Mouse (Mus musculus) hindbrain, embryonic 11.5 days (tissue): ENCODE measurements around the gene Ppp1ca. TPM values are rescaled to one million over a fixed set of nuclear protein-coding genes. Genes with fewer than 3 reads are reported as not detected.

Source experiments
- ATAC-seq: fragments of 200-750 bp; cut with Nextera tagmentation; 2 replicates; pipeline ENCODE4 v1.8.0; 2017; ENCODE audit warnings: mild to moderate bottlenecking, moderate TSS enrichment, moderate library complexity; ENCODE audit not compliant: low FRiP score
- DNase-seq: peaks from one replicate; pipeline ENCODE4 v3.0.0-alpha.2; 2015; ENCODE audit warnings: low spot score
- H3K27ac ChIP-seq: fragments of 300-500 bp; sonication (generic); 2 replicates; pipeline ENCODE4 v1.5.1; 2014; ENCODE audit warnings: mild to moderate bottlenecking, low read depth, low read length
- H3K27me3 ChIP-seq: fragments of 300-500 bp; sonication (generic); 2 replicates; pipeline ENCODE4 v1.6.1; 2014; ENCODE audit warnings: mild to moderate bottlenecking, low read length, moderate library complexity, mixed read lengths; ENCODE audit not compliant: control insufficient read depth, insufficient read depth
- H3K36me3 ChIP-seq: fragments of 300-500 bp; sonication (generic); 2 replicates; pipeline ENCODE4 v1.6.1; 2014; ENCODE audit warnings: mild to moderate bottlenecking, low read length, moderate library complexity, mixed read lengths; ENCODE audit not compliant: control insufficient read depth, insufficient read depth
- H3K4me1 ChIP-seq: fragments of 300-500 bp; sonication (generic); replicated peaks from 2 replicates; pipeline ENCODE4 v1.6.1; 2014; ENCODE audit warnings: low read length, mixed read lengths; ENCODE audit not compliant: control insufficient read depth, insufficient read depth
- H3K4me2 ChIP-seq: fragments of 300-500 bp; sonication (generic); replicated peaks from 2 replicates; pipeline ENCODE4 v1.6.1; 2014; ENCODE audit warnings: mild to moderate bottlenecking, low read depth, low read length
- H3K4me3 ChIP-seq: fragments of 300-500 bp; sonication (generic); 2 replicates; pipeline ENCODE4 v1.5.1; 2014; ENCODE audit warnings: low read depth, low read length
- H3K9ac ChIP-seq: fragments of 300-500 bp; sonication (generic); 2 replicates; pipeline ENCODE4 v1.6.1; 2014; ENCODE audit warnings: low read depth, low read length
- H3K9me3 ChIP-seq: fragments of 300-500 bp; sonication (generic); 2 replicates; pipeline ENCODE4 v1.6.1; 2016; ENCODE audit warnings: low read length; ENCODE audit not compliant: control insufficient read depth
- WGBS: fragments of 180-500 bp; shearing (Covaris S2); extraction: QIAGEN DNeasy Blood & Tissue Kit; methylation state at CpG from one replicate; pipeline ENCODE4 v1.1.7; 2014; 5-methylcytosine and 5-hydroxymethylcytosine counted together
- polyA plus RNA-seq: library from polyadenylated mRNA; unstranded; fragments of >200 nt; fragmentation: Nextera tagmentation; extraction: Ambion mirVana; gene quantifications from 2 replicates; pipeline ENCODE4 v1.2.1, GENCODE M21; 2014

Gene Ppp1ca
- polyA plus RNA-seq, 1 experiment from 2014 or later: 868 TPM

GRCm38 (mm10) chr19:4147782-4148490 is 43.9 kb upstream of the Ppp1ca start:
- Histone ChIP-seq H3K9me3 (no peaks in the 10 kb centered on the region), H3K9ac (peak overlapping the region; percentile 66; the same call in 1 of the 2 replicates), H3K36me3 (0 out of 2 replicates have a peak, but pooled peaks cover 2% of the 10 kb centered on the region), H3K27ac (no peak overlapping the region), H3K4me2 (peak overlapping the region; percentile 84), H3K4me3 (peak overlapping the region; percentile 63), H3K27me3 (no peaks in the 10 kb centered on the region), H3K4me1 (peaks cover 8% of the 10 kb centered on the region)
- WGBS: 33% methylated on average over 9 of the region's 9 CpGs
- ATAC-seq (peak; percentile 34), DNase-seq (no peak)

- Histone ChIP-seq H3K27ac (no peak within 1 kb of the TSS), H3K9ac (peak within 1 kb of the TSS; percentile 66), H3K4me3 (peak within 1 kb of the TSS; percentile 63), H3K4me1 (peaks cover 8% of the 10 kb centered on the region), H3K9me3 (no peaks in the 10 kb centered on the region), H3K4me2 (peak within 1 kb of the TSS; percentile 84), H3K36me3 (0 out of 2 replicates have a peak, but pooled peaks cover 2% of the 10 kb centered on the region), H3K27me3 (no peaks in the 10 kb centered on the region)
- 0% methylated on average over 29 of the region's 33 CpGs for WGBS
- DNase-seq: peak; percentile 96
- ATAC-seq: peak; percentile 94
These were observed 43.4 kb upstream of the Ppp1ca start, which contains the start of gene Coro1b for GRCm38 (mm10) chr19:4148491-4148806. Gene Coro1b (plus strand): TSS chr19:4148619.

GRCm38 (mm10) chr19:4148819-4149218 is 43.0 kb upstream of the Ppp1ca start:
- Histone ChIP-seq H3K9ac (peak overlapping the region; percentile 66), H3K4me2 (peak overlapping the region; percentile 84), H3K36me3 (0 out of 2 replicates have a peak, but pooled peaks cover 2% of the 10 kb centered on the region), H3K4me3 (peak overlapping the region; percentile 63), H3K27me3 (no peaks in the 10 kb centered on the region), H3K4me1 (peaks cover 8% of the 10 kb centered on the region), H3K27ac (no peak overlapping the region), H3K9me3 (no peaks in the 10 kb centered on the region)
- ATAC-seq (no peak; the same call in 1 of the 2 replicates), DNase-seq (no peak)
- WGBS: 5% methylated on average over 7 of the region's 8 CpGs

DNA sequence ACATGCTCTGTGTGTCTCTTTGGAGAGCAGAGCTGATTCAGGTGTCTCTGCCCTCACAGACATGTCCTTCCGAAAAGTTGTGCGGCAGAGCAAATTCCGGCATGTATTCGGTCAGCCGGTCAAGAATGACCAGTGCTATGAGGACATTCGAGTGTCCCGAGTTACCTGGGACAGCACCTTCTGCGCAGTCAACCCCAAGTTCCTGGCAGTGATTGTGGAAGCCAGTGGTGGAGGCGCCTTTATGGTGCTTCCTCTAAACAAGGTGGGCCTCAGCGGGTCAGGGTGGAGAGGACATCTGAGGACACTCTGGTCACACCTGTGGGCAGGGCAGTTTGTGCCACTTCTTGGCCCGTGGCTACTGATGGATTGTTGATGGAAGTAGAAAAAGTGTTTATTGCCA is 42.6 kb upstream of the Ppp1ca start:
- no peak for ATAC-seq
- no peak for DNase-seq
- Histone ChIP-seq H3K4me2 (peak overlapping the region; percentile 84), H3K36me3 (0 out of 2 replicates have a peak, but pooled peaks cover 2% of the 10 kb centered on the region), H3K27me3 (no peaks in the 10 kb centered on the region), H3K27ac (no peak overlapping the region), H3K9ac (peak overlapping the region; percentile 66), H3K9me3 (no peaks in the 10 kb centered on the region), H3K4me1 (peaks cover 8% of the 10 kb centered on the region), H3K4me3 (peak overlapping the region; percentile 63)
- 92% methylated on average over 11 of the region's 11 CpGs for WGBS

DNA sequence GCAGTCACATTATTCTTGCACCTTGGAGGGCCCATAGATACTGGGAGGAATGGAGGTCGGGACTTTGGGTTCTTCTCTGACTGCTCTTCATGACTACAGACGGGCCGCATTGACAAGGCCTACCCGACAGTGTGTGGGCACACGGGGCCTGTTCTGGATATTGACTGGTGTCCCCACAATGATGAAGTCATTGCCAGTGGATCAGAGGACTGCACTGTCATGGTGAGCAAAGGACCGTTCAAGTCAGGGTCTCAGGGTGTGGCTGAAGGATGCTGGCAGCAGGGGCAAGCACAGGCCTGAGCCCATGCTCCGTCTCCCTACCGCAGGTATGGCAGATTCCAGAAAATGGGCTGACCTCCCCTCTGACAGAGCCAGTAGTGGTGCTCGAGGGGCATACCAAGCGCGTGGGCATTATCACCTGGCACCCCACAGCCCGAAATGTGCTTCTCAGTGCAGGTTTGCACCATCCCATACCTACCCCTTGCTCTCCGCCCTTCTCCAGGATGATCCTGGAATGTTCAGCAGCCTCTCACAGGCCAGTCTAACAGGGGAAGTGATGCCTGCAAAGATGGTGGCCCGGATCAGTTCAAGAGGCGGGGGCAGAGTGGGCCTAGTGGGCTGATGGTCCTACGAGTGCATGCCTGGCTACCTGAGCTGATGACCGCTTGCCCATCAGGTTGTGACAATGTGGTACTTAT is 42.0 kb upstream of the Ppp1ca start:
- H3K9ac ChIP-seq: no peak overlapping the region

DNA sequence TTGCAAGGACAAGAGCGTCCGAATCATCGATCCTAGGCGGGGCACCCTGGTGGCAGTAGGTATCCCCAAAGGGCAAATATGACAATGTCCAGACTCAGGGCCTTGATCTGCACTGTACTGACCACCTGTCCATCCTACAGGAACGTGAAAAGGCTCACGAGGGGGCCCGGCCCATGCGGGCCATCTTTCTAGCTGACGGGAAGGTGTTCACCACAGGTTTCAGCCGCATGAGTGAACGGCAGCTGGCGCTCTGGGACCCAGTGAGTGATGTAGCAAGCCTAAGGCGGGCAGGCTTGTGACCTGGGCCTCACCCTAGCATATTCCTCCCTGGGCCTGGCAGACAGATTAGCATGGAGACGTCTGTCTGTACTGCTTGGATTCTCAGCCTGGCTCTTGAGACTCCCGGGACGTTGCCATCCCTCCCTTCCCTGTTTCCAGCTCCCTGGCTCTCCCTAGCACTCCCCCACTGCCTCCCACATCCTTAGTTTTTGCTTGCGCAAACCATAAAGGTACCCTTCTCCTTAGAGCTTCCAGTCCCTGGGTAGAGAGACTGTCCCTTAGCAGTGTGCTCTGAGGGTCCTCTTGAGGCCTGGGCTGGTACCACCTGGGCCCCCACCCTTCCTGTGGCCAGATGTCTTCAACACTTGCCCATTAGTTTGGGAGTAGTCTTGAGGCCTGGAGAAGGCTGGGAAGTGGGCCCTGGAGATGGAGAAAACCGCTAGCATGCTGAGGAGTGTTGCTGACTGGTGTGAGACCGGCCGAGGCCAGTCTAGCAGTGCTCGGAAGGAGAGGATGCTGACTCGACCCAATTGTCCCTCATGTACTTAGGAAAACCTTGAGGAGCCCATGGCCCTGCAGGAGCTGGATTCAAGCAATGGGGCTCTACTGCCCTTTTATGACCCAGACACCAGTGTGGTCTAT is 41.0 kb upstream of the Ppp1ca start:
- Histone ChIP-seq H3K9me3 (no peaks in the 10 kb centered on the region), H3K36me3 (0 out of 2 replicates have a peak, but pooled peaks cover 2% of the 10 kb centered on the region), H3K27me3 (no peaks in the 10 kb centered on the region), H3K4me3 (no peak overlapping the region), H3K9ac (no peak overlapping the region), H3K4me2 (no peak overlapping the region), H3K27ac (no peak overlapping the region), H3K4me1 (peaks cover 8% of the 10 kb centered on the region)
- ATAC-seq (no peak), DNase-seq (no peak)
- 93% methylated on average over 22 of the region's 22 CpGs for WGBS

More for the DNA sequence above, 42.0 kb upstream of the Ppp1ca start:
- H3K4me3 ChIP-seq: no peak overlapping the region
- no peak overlapping the region for H3K27ac ChIP-seq
- ATAC-seq (no peak), DNase-seq (no peak)
- no peak overlapping the region for H3K4me2 ChIP-seq
- H3K27me3 ChIP-seq: no peaks in the 10 kb centered on the region
- peaks cover 8% of the 10 kb centered on the region for H3K4me1 ChIP-seq
- no peaks in the 10 kb centered on the region for H3K9me3 ChIP-seq
- H3K36me3 ChIP-seq: 0 out of 2 replicates have a peak, but pooled peaks cover 2% of the 10 kb centered on the region
- 95% methylated on average over 17 of the region's 17 CpGs for WGBS

DNA sequence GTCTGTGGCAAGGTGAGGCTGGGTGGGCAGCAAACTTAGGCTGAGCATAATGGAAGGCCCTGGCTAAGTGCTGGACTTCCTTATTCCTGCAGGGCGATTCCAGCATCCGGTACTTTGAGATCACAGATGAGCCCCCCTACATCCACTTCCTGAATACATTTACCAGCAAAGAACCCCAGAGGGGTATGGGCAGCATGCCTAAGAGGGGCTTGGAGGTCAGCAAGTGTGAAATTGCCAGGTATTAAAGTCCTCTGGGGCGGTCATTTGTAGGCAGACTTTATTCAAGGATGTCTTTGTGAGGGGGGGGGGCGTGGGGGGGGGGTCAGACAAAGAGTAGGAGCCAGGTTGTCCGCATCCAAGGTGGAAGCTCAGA is 40.4 kb upstream of the Ppp1ca start:
- no peak for ATAC-seq
- 91% methylated on average over 3 of the region's 5 CpGs for WGBS
- H3K9ac ChIP-seq: no peak overlapping the region
- DNase-seq: no peak
- H3K27me3 ChIP-seq: no peaks in the 10 kb centered on the region
- no peaks in the 10 kb centered on the region for H3K9me3 ChIP-seq
- H3K36me3 ChIP-seq: 0 out of 2 replicates have a peak, but pooled peaks cover 4% of the 10 kb centered on the region
- H3K4me2 ChIP-seq: no peak overlapping the region
- H3K27ac ChIP-seq: no peak overlapping the region
- peaks cover 8% of the 10 kb centered on the region for H3K4me1 ChIP-seq
- no peak overlapping the region for H3K4me3 ChIP-seq

DNA sequence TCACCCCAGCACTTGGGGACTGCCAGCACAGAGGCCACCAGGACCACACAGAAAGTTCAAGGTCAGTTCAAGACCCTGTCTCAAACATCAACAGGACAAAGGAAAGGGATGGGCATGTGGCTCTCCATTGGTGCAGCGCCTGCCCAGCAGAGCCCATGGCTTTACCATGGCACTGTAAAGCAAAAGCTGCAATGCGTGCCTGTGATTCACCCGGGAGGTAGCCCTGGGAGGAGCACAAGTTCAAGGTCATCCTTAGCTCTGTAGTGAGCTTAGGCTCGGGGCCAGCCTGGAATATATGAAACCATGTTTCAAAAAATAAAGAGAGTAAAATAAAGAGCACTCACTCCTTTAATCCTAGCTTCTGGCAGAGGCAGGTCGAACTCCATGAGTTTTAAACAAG is 40.0 kb upstream of the Ppp1ca start:
- Histone ChIP-seq H3K27me3 (no peaks in the 10 kb centered on the region), H3K4me3 (no peak overlapping the region), H3K27ac (no peak overlapping the region), H3K9me3 (no peaks in the 10 kb centered on the region), H3K9ac (no peak overlapping the region), H3K4me1 (peaks cover 8% of the 10 kb centered on the region), H3K4me2 (no peak overlapping the region), H3K36me3 (0 out of 2 replicates have a peak, but pooled peaks cover 4% of the 10 kb centered on the region)
- DNase-seq (no peak), ATAC-seq (no peak)
- WGBS: 90% methylated on average over 5 of the region's 5 CpGs
